Mouse (Mus musculus) adrenal gland (tissue): ENCODE results near the gene Camta1.

Source experiments
- intact Hi-C: fragments of 180-260 bp; cut with DNase I; formaldehyde crosslinking; loops from one replicate; pipeline ENCODE4 v1.15.1; 2025

The Camta1 gene

GRCm38 (mm10) chr4:151344811-151345210 is 516.9 kb downstream of the Camta1 start:
- intact Hi-C loops: no loop called here

GRCm38 (mm10) chr4:151339421-151339820 is 522.3 kb downstream of the Camta1 start:
- intact Hi-C loops: loop anchor here (10.0 kb wide), 4 partner anchors 65 to 515 kb away; no protein-coding TSS in a partner anchor

GRCm38 (mm10) chr4:151338931-151339330 is 522.7 kb downstream of the Camta1 start:
- intact Hi-C loops: loop anchor here (10.0 kb wide), 4 partner anchors 66 to 516 kb away; no protein-coding TSS in a partner anchor

- intact Hi-C loops: loop anchor here (10.0 kb wide), 4 partner anchors 67 to 517 kb away; no protein-coding TSS in a partner anchor
These were observed 524.1 kb downstream of the Camta1 start for GRCm38 (mm10) chr4:151337543-151337942.

- intact Hi-C loops: loop anchor here (10.0 kb wide), 4 partner anchors 68 to 518 kb away; no protein-coding TSS in a partner anchor
These were observed 525.3 kb downstream of the Camta1 start for GRCm38 (mm10) chr4:151336413-151336812.

GRCm38 (mm10) chr4:151334951-151335742 is 526.5 kb downstream of the Camta1 start:
- intact Hi-C loops: loop anchor here (10.0 kb wide), 4 partner anchors 70 to 520 kb away; no protein-coding TSS in a partner anchor

GRCm38 (mm10) chr4:151332074-151332849 is 529.4 kb downstream of the Camta1 start:
- intact Hi-C loops: loop anchor here (10.0 kb wide), 4 partner anchors 73 to 523 kb away; no protein-coding TSS in a partner anchor

- intact Hi-C loops: loop anchor here (10.0 kb wide), 4 partner anchors 74 to 524 kb away; no protein-coding TSS in a partner anchor
These were observed 530.7 kb downstream of the Camta1 start for GRCm38 (mm10) chr4:151330983-151331382.

GRCm38 (mm10) chr4:151328071-151328470 is 533.6 kb downstream of the Camta1 start:
- intact Hi-C loops: no loop called here

GRCm38 (mm10) chr4:151326971-151327686 is 534.5 kb downstream of the Camta1 start:
- intact Hi-C loops: no loop called here

GRCm38 (mm10) chr4:151316428-151316827 is 545.2 kb downstream of the Camta1 start:
- intact Hi-C loops: no loop called here

- intact Hi-C loops: no loop called here
These were observed 546.0 kb downstream of the Camta1 start for GRCm38 (mm10) chr4:151315726-151316125.

- intact Hi-C loops: no loop called here
These were observed 550.9 kb downstream of the Camta1 start for GRCm38 (mm10) chr4:151310773-151311172.

GRCm38 (mm10) chr4:151310056-151310685 is 551.5 kb downstream of the Camta1 start:
- intact Hi-C loops: no loop called here

- intact Hi-C loops: no loop called here
These were observed 554.8 kb downstream of the Camta1 start for GRCm38 (mm10) chr4:151306890-151307289.

GRCm38 (mm10) chr4:151306311-151306765 is 555.3 kb downstream of the Camta1 start:
- intact Hi-C loops: no loop called here

GRCm38 (mm10) chr4:151305761-151306160 is 555.9 kb downstream of the Camta1 start:
- intact Hi-C loops: no loop called here

- intact Hi-C loops: loop anchor here (2.0 kb wide), 1 partner anchor 147 kb away; no protein-coding TSS in a partner anchor
These were observed 557.7 kb downstream of the Camta1 start for GRCm38 (mm10) chr4:151303931-151304330.

GRCm38 (mm10) chr4:151303436-151303835 is 558.2 kb downstream of the Camta1 start:
- intact Hi-C loops: loop anchor here (2.0 kb wide), 1 partner anchor 147 kb away; no protein-coding TSS in a partner anchor
